Mouse (Mus musculus) Patski (cell line): Measurements from ENCODE around the gene Hprt. TPM values are rescaled to one million over a fixed set of nuclear protein-coding genes. Genes with fewer than 3 reads are reported as not detected.

ENCODE experiments used
- ATAC-seq: fragments of 100-300 bp; one replicate; pipeline ENCODE4 v1.8.0; 2021
- CTCF ChIA-PET: fragments of 350-600 bp; sonication (Branson Sonifier 250); formaldehyde crosslinking; loops from one replicate; lab custom pipeline; 2022; ENCODE audit warnings: inconsistent platforms; lab: Charles Lee
- POLR2A ChIA-PET: fragments of 350-600 bp; sonication (Branson Sonifier 250); formaldehyde crosslinking; loops from one replicate; lab custom pipeline; 2022; ENCODE audit warnings: antibody characterized with exemption, inconsistent platforms; lab: Charles Lee
- DNase-seq: peaks from one replicate; pipeline ENCODE4 v3.0.0-alpha.2; 2011; ENCODE audit warnings: low read depth, low spot score
- H3K27me3 ChIP-seq: fragments of 371-371 bp; one replicate; pipeline ENCODE4 v1.5.1; 2021
- CTCF ChIP-seq: fragments of 100-300 bp; IDR thresholded peaks from one replicate; pipeline ENCODE4 v1.5.1; 2021
- in situ Hi-C: fragments of 300-500 bp; cut with MboI; formaldehyde crosslinking; loops from 3 replicates; pipeline ENCODE4 v1.11.1; 2018; ENCODE audit warnings: low pct_unique_long_range_greater_than_20kb, mixed read lengths
- polyA plus RNA-seq: library from polyadenylated mRNA; unstranded; gene quantifications from one replicate; pipeline ENCODE4 v1.2.3, GENCODE M21; 2021

Hprt gene
- polyA plus RNA-seq, 1 experiment from 2014 or later, result 131 TPM

DNA sequence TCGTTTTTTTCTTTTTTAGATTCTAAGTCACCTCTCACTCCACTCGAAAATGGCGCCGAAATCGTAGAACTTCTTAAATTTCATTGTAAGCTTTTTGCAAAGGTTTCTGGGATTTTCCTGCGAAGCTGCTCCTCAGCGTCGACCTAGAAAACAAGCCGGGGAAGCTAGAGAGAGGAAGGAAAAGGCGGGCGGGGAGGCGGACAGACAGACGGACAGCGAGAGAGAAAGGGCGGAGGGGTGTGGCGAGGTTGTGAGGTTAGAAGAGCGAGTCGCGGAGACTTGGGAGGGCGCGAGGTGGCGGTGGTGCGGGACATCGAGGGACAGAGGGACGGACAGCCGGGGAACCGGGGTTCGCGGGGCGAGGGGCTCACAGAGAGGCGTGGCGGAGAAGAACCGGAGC lies 68.7 kb downstream of the Hprt start:
- in situ Hi-C loops, result no loop called here
- ATAC-seq (peak; percentile 41), DNase-seq (no peak)
- CTCF ChIA-PET, result interaction anchor here (0.6 kb wide), 1 partner anchor 43 kb away, joined by 3 read pairs; no protein-coding TSS in a partner anchor
- no peak for TF ChIP-seq CTCF
- POLR2A ChIA-PET, result no interaction called here
- peaks cover 3% of the 10 kb centered on the region for H3K27me3 ChIP-seq

DNA sequence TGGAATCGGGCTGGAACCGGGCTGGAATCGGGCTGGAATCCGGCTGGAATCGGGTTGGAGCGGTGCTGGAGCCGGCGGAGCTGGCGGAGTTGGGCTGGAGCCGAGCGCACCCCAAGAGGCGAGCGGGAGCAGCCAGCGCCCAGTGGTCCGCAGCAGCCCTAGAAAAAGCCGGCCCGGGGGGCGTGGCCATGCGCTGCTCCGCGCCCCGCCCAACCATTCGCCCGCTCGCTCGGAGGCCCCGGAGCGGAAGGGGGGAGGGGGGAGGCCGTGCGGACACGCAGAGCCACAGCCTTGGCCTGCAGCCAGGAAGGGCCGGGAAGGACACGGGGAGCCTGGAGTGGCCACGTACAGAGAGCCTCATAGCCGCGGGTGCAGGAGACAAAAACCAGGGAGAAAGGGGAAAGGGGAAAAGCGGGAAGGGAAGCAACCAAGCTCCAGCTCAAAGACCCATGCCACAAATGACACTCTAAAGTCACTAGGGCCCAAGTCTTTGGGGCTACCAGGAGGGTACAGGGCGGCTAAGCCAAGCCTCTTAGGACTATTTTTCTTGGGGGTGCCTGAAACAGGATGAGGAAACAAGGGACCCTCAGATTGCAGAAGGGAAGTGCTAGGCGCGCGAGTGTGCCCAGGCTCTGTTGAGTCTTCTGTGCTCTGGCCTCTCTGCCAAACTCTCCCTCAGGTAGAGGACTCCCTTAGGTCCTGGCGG lies 69.3 kb downstream of the Hprt start:
- ChIA-PET CTCF (interaction anchor here (0.6 kb wide), 1 partner anchor 43 kb away, joined by 3 read pairs; no protein-coding TSS in a partner anchor), POLR2A (no interaction called here)
- in situ Hi-C loops, result no loop called here
- ATAC-seq (peak; percentile 89), DNase-seq (no peak)
- H3K27me3 ChIP-seq, result peaks cover 3% of the 10 kb centered on the region
- no peak for TF ChIP-seq CTCF

DNA sequence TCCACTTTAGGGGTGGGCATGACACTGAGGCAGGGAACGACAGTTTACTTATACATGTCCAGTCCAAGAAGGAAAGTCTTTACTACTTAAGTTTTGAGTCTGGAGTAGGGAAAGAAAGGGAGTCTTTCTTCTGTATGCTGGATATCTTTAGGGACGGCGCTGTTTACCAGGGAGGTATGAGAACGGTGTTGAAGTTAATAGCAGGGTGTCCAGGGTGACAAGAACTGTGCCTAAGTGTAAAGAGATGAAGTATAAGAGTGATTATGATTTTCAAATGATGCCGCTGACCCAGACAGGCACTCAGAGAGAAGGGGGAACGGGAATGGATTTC lies 69.8 kb downstream of the Hprt start:
- in situ Hi-C loops, result no loop called here
- DNase-seq (no peak), ATAC-seq (no peak)
- no peak for TF ChIP-seq CTCF
- ChIA-PET POLR2A (no interaction called here), CTCF (no interaction called here)
- peaks cover 5% of the 10 kb centered on the region for H3K27me3 ChIP-seq

DNA sequence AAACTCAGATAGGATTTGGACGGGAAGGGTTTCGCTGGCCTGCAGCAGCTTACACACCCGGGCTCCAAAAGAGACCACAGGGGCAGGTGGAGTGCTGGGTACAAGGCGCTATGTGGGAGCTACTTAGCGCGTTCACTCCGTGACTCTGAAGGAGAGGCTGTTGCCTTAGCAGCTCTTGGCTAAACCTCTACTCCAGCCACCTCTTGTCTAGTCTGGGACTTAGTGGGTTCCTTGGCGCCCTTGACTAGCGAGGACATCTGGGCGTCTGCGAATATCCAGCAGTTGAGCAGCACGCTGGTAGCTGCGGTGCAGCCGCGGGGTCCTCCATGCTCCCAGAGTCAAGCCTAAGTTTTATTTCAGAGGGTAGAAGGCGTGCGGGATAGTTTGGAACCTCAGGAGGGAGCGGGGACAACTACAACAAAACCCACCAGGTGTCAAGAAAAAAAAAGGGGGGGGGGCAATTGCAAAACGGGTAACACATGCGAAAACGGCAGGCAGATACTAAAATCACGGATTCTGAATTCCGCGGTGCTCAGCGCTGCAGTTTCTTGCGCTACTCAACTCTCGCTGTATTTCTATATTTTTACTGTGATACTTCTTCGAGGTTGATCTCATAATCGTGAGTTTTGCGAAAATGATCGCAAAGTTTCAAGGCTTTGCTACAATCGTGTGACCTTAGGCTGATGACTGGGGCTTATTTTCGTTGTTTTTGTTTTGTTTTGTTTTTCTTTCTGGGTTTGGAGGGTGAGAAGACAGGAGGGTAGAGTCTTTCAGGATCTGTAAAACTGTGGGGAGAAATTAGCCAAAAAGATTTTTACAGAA lies 70.7 kb downstream of the Hprt start:
- no peak for ATAC-seq
- in situ Hi-C loops, result no loop called here
- TF ChIP-seq CTCF, result no peak
- no peak for DNase-seq
- CTCF ChIA-PET, result interaction anchor here (1.0 kb wide), 1 partner anchor 50 kb away, joined by 3 read pairs; no protein-coding TSS in a partner anchor
- POLR2A ChIA-PET, result interaction anchor here (0.6 kb wide), 1 partner anchor 43 kb away, joined by 5 read pairs; no protein-coding TSS in a partner anchor
- peaks cover 7% of the 10 kb centered on the region for H3K27me3 ChIP-seq

DNA sequence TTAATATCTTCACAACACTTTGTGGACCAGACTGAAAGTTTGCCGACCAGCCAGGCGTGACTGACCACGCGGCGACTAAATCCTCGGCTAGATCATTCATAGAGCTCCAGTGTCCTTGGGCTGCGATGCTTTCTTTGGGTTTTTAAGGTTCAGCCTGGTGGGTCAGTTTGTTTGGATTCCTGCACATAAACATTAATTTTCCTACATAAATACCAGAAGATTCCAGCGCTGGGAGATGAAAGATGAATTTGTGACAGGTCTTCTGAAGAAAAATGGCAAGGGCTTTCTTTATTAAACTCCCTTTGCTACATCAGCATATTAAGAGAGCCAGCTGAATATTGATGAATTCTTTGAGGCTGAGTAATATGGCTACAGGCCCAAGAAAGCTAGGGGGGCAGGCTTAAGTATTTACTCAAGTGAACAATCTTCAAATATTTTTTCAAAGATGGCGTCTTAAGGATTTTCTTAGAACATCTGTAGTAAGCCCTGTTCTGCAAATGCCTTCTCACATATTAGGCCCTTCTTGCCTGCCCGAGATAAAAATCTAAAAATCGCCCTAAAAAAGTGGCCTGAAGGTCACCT lies 71.6 kb downstream of the Hprt start:
- peaks cover 6% of the 10 kb centered on the region for H3K27me3 ChIP-seq
- ChIA-PET CTCF (interaction anchor here (1.0 kb wide), 1 partner anchor 49 kb away, joined by 3 read pairs; no protein-coding TSS in a partner anchor), POLR2A (no interaction called here)
- in situ Hi-C loops, result no loop called here
- TF ChIP-seq CTCF, result no peak
- no peak for ATAC-seq
- no peak for DNase-seq

DNA sequence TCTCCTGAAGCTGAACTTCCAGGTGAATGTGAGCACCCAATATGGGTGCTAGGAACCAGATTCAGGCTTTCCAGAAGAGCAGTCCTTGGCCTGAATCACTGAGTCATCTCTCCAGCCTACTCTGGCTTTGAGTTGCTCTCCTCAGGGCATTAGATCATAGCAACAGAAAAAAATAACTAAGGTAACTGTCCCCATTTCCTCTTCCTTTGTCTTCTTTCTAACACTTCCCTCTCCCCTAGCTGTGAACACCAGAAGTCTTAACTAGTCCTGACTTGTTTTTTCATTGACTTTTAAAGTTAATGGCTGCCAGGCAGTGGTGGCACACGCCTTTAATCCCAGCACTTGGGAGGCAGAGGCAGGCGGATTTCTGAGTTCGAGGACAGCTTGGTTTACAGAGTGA lies 76.5 kb downstream of the Hprt start:
- ATAC-seq (no peak), DNase-seq (no peak)
- no peak for TF ChIP-seq CTCF
- POLR2A ChIA-PET, result no interaction called here
- CTCF ChIA-PET, result no interaction called here
- peaks cover 4% of the 10 kb centered on the region for H3K27me3 ChIP-seq
- in situ Hi-C loops, result no loop called here

Other genes starting within 250 kb of the Hprt start
- 4.7 TPM for gene Ccdc160, start 196.9 kb upstream of the Hprt start, polyA plus RNA-seq
- 33.3 TPM for gene Phf6, start 75.9 kb upstream of the Hprt start, polyA plus RNA-seq